Mouse (Mus musculus) embryo, embryonic 10.5 days (tissue): ENCODE results near the gene Btbd3.
A peak's percentile ranks its signal among the peaks of the same experiment; 100 is the strongest.

Experiments used
- DNase-seq: peaks from one replicate; pipeline ENCODE4 v3.0.0-alpha.2; 2015; ENCODE audit warnings: low spot score

Btbd3 gene

DNA sequence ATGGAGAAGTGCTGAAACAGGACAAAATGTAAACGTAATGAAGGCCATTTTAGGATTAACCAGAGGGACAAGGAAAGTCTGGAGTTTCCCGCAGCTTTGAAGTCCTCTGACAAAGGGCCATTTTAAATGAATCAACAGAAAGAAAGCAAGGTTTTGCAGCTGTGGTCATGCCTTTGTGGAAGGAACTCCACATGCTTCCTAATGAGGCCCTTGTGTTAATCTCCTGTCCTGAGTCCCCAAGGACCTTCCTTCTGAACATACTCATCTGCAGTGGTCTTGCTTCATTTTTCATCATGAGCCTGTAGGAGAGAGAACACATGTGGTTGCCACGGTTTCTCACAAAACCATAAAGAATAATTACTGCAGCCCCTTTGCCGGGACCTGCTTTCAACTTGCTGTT is 275.6 kb downstream of the Btbd3 start:
- peak; percentile 59 for DNase-seq

DNA sequence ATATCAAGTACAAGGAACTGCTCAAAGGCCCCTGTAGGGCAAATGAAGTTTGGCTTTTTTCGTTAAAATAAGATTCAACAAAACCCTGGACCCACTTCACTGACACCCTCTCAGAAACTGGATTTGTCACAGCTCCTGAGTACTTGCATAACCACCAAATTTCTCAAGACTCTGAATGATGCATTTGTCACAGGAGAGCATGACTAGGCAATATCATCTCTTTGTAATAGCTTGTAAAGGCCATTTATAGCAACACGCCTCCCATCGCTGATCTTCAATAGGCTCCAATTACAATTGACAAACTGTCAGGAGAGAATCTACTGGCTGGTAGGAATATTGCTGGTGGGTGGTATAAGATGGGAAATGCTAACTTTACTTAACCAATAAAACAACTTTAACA is 283.3 kb downstream of the Btbd3 start:
- no peak for DNase-seq

DNA sequence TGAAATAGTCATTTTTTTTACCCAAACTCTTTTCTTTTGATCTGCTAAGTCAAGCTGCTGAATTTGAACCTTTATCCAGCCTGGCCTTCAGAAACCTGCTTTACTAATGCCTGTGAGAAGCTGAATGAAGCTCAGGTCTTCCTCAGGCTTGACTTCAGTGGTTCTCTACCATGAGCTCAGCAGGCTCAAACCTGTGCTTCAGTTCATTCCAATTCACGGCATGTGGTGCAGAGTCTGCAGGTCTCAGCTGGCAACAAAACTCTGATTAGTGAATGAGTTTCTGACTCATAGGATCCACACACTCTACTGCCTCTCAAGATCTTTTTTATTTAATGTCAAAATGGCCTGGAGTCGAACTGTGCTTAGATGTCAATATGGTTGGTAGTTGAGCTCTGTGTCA is 292.6 kb downstream of the Btbd3 start:
- no peak for DNase-seq

DNA sequence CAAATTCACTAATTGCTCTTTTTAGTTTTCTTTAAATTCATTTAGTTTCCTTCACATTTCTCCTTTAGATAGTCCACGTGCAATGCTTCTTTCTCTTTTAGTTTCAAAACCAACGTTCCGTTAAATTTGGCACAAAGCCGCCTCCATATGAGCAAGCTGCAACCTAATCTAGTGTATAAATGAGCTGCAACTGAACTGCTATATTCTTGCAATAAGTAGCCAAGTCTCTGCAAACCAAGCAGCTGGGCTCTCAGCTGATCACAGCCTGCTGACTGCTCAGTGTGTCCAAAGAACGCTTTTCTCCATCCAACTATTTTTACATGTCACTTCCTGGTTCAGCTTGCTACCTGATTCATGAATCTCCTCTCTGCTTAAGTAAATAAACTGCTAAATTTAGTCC is 295.2 kb downstream of the Btbd3 start:
- no peak for DNase-seq

DNA sequence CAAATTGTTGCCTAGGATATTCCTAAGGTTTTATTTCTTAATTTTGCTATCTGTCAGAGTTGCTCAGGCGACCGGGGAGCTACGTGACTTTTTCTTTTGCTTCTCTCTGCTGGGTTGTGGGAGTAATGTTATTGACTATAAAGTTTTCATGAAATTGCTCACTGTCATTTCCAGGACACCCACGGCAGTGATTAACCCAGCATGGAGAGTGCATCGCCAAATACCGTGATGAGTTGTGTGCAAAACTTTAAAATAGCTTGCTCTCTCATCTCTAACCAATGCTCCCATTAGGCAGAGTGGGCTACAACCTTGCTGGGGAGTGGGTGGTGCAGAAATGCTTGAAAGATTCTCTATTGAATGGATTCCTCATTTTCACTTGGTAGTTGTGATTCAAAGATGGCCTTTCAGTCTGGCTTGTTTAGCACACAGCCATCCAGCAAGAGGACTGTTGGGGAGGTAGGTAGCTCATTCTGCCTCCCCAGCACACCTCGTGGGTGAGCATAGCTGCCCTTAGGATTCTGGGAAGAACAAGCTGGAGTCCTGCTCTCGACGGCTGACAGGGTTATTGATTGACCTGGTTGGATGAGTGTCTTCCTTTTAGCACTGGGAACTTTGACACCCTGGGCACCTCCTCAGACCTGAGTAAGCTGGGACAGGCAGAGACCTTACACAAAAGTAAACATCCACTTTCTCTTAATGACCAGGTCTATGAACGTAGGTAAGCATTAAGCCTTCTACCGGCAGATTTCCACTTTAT is 298.9 kb downstream of the Btbd3 start:
- no peak for DNase-seq

DNA sequence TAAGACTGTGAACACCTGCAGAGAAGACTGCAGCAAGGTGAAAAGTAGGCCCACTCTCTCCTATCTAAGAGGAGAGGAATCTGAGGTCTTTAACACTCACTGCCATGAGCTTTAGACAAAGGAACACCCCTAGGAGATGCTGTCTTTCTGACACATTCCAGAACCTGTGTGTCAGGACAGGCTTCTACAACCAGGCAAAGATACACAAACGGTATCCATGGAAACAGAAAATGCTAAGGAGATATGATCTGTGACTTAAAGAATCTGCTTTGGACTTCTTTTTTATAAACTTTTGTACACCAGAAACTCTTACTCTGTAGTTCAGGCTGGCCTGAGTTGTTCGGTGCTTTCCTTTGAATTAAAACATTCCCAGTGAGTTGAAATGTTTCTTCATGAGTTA is 329.6 kb downstream of the Btbd3 start:
- DNase-seq = peak; percentile 13

DNA sequence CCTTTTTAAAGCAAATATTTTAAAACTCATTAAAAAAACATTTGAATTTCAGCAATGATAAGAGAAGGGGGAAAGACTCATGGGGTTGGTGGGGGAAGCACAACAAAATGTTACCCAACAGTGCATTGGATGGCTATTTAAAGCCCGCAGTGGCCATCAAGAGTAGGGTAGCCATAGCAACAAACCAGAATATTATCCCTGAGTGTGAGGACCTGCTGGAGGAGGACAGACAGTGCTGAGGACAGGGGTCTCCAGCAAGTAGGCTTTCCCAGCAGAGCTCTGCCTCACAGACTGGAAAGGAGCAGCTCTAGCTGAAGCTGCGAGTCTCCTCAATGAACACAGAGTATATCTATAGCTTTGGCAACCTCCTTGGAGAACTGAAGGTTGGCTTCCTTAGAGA is 331.0 kb downstream of the Btbd3 start:
- DNase-seq = no peak

DNA sequence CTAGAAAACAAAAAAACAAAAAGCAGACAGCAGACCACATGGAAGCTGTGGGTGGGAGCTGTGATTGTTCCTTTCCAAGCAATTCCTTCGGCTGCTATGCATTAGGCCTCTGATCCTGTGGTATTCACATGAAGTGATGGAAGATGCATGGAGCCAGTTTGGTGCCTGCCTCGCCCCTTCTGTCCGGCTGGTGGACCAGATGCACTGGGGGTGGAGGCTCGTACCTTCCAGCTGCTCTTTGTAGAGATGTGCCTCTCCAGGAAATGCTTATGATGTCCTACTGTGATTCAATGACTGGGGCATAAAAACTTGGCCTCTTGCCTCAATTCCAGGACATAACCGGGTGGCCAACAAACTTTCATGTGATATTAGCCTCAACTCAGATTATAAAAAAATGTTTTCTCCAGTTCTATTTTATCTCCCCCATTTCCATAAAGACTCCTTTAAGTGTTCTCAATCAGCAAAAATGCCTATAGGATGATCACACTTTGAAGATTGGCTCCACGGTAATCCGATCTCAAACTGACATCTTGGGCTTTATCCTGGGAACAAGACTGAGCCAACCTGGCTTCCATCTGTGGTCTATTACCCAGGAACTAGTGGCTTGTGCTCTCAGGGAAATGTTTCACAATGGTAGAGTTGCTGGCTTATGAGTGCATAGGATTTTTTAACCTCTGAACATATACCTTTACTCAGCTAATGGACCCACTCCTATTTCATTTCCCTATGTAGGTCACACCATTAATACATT is 331.6 kb downstream of the Btbd3 start:
- DNase-seq = no peak

DNA sequence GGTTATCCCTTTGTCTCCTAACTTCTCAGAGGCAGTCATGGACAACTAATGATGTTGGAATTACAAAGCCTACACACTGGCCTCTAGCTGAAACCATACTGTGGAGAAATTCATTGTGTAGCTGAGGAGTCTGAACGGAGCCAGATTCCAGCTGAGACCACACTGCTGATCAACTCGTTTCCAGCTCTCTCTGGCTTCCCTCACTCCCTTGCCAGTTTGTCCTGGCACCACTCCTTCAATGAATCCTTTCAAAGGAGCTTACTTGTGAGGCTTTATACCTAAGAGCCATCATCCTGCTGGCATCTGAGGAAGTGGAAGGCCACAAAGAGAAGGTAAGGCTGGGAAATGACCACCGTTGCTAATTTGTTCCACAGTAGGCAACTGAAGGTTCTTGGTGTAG is 332.7 kb downstream of the Btbd3 start:
- DNase-seq = no peak

DNA sequence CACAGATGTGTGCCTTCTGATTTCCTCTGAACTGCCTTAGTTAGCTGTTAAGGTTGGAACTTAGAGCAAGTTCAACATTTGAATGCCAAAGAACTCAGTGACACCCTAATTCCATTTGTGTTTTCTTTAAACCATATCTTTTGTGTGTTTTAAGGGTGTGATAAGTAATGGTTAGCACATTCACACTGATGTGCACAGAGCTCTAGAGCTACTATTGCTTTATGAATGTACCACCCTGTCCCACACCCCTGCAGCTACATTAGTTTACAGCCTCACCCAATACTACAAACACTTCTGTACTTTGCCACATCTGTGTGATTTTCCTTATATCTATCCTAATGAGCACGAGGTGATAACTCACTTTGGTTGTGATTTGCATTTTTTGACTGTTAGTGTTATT is 333.9 kb downstream of the Btbd3 start:
- DNase-seq = no peak

DNA sequence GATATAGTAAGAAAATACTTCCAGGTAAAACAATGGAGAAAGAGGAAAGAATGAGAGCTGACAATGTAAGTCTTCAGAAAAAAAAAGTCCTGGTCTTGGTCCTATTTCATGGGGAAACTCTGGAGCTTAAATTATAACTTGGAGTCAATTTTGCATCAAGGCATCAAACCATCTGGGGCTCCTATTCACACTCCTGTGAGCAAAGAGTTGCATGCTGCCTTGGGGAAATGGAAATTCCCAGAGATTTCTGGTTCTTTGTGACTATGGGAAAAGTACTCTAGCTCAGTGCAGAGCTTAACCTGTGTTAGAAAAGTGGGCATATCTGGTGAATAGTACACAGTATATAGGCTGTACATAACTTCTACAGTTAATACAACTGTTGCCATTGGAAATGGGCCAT is 356.0 kb downstream of the Btbd3 start:
- DNase-seq = no peak

DNA sequence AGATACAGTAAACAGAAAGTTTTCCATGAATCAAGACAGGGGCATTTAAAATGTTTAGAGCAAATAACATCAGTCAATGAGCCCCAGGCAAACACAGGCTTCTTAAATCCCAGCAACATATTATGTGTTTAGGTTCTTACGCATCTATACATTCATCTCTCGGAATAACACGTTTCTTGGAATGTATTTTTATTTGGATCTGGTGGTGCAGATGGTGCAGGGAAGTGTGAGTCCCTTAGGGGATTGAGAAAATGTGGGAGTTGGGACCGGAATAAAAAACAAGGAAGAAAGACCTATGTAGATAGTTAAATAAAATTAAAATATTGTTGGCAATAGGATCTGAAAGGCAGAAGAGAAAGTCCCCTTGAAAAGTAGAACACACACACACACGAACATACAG is 361.1 kb downstream of the Btbd3 start:
- no peak for DNase-seq
